Mouse (Mus musculus): ENCODE data around the gene Reep6.

GRCm38 (mm10) chr10:80300672-80301181 lies 29.0 kb upstream of the Reep6 start:
- TF ChIP-seq CTCF (IDR thresholded peaks at IDR 0.05; ENCODE audit: low read depth, low read length) (no peak), GATA1 (IDR thresholded peaks at IDR 0.05; ENCODE audit: borderline replicate concordance, low read length) (no peak)

Measured in G1E (cell line).